Mouse (Mus musculus) kidney, adult 8-10 months (tissue): ENCODE data around the gene Nrxn1.

Experiments used
- DNase-seq, 2 experiments: peaks; one replicate each; pipeline ENCODE4 v3.0.0; 2022

The Nrxn1 gene

DNA sequence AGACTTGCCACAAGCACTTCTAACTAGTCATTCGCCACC, at the start of gene Nrxn1:
Gene Nrxn1 (minus strand): TSS at position 30 of the 39 bp plus-strand sequence.
- no peak for DNase-seq

DNA sequence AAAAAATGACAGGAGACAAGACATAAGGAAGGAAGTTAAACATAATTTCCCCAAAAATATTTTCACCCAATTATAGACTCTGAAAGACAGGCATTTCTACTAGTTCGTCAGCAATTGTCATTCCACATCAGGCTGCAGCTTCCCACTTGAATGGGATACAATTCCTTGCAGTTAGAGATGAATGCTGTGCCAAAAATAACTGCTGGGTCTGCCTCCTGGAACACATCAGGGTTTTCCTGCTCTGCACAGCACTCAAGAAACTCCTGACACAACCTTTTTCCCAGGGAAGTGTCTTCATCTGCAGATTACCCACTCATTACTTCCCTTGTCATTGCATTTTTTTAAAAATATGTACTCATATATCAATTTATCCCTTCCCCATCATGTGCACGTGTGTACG, 44.0 kb upstream of the Nrxn1 start:
- DNase-seq, result no peak

DNA sequence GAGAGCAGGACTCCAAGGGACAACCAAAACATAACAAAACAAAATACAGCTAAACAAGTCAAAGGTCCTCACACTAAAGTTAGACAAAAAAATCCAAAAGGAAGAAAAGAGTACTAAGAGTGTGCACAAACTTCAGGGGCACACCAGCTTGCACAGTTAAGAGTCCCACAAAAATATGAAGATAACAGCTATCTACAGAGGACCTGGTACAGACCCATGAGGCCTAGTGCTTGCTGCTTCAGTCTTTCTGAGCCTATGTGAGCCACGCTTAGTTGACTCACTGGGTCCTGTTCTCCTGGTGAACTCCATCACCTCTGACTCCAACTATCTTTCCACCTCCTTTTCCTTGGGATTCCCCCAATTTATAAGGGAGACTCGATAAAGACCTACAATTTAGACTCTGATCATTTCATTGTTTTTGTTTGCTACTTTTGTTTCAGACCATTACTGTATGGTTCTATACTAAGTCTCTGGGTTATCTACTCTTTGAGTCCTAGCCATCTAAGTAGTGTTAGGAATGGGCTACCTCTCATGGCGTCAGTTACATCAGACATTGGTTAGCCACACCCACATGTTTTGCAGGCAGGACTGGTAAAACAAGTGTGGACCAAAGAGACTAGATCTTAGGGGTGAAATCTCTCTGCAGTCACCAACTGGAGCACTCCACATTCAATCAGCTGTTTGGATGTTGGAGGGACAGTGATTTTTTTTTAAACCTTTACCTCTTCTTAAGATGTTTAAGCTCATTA, 20.2 kb upstream of the Nrxn1 start:
- DNase-seq, result no peak

DNA sequence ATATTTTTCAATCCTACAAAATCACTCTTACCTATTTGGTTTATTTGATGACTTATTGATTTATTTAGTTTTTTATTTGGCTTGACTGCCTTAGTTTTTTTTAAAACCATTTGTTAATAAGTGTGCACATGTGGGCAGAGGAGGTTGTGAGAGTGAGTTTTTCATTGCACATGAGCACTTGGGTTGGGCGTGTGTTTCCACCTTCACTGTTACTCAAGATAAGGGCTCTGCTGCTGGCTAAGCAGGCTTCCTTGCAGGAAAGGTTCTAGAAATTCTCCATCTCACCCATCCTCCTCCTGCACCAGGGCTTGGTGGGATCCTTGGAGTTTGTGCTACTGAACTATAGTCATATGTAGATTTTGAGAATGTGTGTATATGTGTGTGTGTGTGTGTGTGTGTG, 19.2 kb upstream of the Nrxn1 start:
- DNase-seq, result no peak

DNA sequence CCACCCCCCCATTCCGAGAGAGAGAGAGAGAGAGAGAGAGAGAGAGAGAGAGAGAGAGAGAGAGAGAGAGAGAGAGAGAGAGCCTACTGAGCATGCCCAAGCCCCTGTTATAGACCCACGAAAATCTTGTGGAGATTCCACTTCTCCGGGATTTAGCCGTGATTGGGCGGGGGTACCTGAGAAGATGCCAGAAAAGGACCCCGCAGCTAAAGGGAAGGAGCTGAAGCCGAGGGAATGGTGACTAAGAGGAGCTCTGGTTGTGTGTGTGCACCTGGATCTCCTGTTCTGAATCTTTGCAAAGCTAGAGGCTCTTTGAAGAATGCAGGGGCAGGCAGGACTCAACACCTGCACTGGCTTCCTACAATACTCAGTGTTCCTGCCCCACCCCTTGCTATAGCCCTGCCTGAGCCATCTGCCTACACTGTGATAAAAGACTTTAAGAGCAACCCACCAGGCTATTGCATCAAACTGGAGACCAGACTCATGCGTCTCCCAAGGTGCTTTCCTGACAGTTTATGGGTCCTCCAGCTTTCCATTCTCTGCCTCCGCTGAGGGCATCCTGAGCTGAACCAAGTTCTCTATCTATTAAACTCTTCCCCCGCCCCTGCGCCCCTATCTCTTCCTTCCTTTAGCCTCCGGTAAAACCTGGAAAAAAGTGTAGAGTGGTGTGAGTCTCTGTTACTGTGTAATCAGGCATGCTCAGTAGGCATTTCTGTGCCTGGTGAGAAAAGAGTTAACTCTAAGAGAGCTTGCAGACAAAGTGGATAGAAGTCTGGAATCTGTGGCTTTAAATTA, 407 bp upstream of the Nrxn1 start:
- DNase-seq, result no peak

DNA sequence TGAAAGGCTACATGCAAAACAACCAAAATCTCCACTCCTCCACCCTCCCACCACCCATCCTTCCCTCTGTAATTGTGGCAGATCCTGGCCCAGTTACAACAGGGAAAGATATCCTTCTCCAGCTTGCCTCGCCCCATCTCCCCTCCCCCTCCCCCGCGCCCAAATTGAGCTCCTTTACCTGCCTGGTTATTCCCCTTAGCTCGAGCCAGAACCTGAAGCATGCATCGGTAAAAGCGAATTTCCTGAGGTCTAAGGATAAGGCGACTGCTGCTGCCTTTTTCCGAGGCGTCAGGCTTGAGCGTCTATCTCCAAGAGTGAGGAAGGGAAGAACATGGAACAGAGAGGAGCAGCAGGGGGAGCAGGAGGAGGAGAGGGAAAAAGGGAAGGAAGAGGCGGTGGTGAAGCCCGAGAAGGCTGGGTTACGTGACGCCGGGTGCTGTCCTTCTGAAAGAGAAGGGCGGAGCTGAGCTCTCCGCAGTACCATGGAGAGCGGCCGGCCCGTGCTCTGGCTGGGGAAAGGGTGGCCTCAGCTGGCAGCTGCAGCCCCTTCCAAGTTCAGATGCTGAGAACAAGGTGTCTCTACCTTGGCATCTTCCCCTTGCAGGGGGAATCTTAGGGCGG, 340 bp downstream of the Nrxn1 start:
- DNase-seq, result peak in 1 of 2 experiments; percentile 11

DNA sequence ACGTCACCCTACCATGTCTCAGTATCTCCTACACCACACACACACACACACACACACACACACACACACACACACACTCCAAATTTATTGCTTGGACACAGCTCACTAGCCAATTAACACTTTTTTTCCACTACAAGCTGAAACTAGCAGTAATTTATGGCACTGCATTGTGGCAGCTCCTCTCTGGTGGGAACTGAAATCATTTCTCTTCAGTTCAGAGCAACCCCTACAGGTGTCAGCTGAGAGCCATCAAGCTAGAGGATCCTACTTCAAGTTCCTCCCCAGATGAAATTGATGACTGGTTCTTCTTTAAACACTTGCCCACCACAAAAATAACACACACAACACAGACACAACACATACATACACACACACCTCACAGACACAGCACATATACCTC, 2.2 kb downstream of the Nrxn1 start:
- no peak for DNase-seq

DNA sequence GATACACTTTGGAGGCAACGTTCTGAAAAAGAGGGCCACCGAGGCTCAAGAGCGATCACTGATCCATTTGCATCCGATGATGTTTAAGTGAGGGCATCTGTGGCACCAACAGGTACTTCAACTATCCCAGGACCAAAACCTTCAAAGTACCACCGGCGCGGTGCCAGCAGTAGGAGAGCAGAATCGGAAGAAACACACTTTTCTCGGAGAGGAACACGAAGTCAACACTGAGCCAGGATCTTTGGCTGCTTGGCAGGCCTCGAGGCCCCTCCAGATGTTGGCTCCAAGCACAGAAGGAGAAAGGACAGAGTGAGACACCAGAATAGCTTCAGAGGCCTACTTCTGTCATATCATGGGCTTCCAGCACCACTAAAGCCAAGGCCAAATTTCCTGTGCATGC, 3.9 kb downstream of the Nrxn1 start:
- DNase-seq, result no peak

DNA sequence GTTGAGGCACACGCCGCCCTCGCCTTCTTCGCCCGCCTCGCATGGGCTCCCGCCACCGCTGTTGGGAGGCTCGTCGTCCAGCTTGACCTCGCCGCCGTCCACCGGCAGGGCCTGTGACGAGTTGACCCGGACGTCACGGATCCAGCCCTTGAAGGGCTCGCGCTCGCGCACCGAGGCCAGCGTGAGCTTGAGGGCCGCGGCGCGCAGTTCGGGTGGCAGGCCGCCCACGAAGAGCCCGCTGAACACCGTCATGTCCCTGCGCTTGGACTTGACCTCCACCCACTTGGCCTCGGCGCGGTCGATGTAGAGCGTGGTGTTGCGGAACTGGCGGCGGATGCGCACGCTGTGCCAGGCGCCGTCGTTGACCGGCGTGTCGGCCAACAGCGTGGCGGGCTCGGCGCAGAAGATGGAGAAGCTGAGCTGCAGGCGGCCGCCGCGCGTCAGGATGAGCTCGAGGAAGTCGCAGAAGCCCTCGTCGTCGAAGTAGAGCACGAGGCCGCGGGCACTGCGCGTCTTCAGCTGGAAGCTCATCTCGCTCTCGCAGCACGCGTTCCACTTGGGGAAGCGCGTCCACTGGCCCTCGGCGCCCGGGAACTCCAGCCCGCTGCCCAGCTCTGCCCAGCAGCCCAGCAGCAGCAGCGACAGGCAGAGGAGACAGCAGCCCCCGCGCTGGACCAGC, 4.7 kb downstream of the Nrxn1 start:
- DNase-seq, result no peak

DNA sequence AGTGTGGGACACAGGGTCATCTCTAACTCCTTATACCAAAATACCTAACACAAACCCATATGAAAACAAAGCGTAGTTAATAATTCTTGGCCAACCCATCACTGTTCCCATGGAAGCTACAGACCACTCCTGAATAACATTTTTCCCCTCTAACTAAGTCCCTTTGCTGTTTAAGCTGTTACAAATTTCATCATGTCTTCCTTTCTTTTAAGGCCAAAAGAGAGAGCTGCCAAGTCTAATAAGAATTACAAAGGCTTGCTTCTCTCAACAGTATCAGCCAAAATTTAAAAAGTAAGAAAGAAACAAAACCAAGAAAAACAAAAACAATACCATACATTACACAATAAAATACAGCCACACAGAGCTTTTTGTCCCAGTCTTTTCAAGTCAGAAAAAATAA, 6.5 kb downstream of the Nrxn1 start:
- no peak for DNase-seq

DNA sequence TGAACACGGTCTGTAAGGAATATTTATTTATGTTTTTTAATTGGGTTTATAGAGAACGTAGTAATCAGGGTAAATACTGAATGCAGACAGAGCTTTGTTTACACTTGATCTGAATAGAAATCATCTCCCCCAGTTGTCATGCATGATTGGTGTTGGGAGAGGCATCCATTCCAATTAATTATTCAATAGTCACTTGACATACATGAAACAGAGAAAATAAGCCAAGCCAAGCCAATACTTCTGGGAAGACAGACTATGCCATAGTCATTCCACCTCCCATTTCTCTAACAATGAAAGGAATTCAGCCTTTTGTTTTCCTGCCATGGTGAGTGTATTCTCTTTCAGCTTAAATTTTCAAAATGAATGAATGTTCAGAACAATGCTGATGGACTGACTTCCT, 7.5 kb downstream of the Nrxn1 start:
- DNase-seq, result no peak

DNA sequence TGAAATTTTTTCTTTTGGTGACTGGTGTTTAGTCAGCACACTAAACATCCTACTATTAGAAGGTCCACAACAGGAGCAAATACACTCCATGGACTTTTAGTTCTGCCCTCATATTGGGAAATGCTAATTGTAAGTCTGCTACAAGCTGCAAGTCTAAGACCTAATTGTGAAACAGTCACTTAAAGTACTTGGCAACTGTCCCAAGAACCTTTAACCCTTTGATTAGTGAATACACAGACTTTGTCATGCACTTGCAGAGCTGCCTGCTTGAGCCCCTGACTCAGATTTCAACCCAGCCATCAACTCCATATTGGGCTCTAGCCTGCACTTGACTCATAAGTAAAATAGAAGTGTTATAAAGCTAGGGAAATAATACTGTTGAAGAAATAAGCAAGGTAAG, 13.8 kb downstream of the Nrxn1 start:
- no peak for DNase-seq

DNA sequence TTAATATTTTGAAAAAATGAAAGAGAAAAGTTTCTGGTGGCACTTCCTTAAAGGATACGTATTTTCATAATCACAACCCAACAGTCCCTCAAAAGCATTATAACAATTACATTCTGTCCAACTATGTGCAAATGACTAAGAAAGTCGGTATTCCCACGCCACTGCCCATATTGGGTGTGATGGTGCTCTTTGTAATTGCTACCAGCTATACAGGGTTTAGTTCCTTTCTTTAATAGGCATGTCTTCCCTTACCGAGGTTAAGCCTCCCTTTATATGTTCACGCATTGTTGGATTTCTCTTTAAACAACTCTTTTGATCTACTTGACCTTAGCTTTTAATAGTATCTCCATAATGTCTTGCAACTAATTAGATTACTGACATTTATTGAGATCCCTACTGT, 18.1 kb downstream of the Nrxn1 start:
- DNase-seq, result no peak

DNA sequence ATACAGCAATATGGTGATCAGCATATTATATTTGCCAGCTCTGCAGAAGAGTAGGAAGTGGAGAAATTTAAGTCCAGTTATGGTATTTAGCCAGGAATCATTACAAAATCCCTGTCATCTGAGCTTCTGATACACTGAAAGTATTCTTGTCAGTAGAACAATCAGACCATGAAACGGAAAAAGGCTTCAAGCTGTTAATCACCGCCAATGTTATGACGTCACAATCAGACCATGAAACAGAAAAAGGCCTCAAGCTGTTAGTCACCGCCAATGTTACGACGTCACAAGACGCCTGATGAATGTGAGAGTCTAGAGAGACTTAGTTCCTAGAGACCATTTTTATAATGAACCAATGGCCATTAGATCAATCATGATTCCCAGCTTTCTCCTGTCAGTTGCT, 59.4 kb downstream of the Nrxn1 start:
- no peak for DNase-seq

DNA sequence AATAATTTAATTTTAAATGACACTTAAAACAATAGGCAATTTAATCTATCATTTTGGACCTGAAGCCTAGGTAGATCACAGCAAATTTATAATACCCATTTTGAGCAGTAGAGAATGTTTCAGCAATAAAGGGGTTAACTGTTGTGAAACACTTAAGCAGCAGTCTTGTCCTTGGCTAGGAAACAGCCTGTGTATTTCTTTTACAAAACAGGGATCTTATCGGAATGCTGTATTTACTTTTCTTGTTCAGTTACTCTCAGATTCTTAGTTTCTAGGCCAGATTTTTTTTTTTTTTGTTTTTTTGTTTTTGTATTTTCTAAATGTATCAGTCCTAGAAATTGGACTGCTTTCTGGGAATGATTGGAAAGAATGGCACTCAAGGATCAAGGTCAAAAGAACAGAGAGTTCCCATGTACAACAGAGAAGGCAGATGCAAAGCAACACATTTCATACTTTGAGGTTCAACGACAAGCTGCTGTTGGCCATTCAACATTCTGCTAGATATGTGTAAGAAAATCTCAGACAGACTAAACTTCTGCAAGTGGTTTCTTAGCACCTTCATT, 67.7 kb downstream of the Nrxn1 start:
- no peak for DNase-seq

DNA sequence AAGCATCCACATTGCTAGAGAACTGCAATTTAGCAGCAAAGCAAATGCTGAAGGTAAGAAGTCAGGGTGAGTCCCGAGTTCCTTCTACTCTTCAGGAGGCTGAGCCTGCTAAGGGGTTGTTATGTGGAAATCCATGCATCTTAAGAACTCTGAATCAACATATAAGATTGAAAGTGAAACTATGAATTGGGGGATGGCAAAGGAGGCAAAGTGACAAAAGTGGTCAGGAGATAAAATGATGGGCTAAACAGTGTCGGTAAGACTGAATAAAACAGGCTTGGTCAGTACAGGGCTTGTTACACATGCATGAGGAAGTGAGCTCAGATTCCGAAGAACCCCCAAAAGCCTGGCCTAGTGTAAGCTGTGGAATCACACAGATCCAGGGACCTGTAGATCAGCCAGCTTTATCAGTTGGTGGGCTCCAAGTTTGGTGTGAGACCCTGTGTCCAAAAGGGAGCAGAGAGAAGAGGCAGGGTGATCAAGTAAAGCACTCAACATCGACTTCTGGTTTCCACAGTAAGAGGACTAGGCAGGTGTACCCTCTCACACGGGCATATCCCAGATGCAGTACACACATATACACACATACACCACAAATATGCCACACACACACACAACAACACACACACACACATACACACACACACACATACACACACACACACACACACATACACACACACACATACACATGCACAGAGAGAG, 85.3 kb downstream of the Nrxn1 start:
- no peak for DNase-seq

DNA sequence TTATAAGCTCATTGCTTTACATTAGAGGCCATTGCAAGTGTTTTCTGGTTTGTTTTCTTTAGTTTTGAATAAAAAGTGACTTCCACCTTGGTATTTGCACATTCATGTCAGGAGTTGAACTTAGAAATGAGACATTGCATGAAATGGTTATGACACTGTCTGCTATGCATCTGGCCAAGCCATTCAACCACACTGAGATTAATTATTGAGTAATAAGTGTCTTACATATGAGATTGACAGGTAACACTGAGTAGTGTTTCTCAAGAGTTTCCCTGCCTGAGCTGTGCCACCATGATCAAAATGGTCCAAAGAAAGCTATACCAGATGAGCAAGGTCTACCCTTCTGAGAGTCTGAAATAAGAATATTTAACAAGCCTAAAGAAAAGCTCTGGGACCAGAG, 92.5 kb downstream of the Nrxn1 start:
- DNase-seq, result no peak

DNA sequence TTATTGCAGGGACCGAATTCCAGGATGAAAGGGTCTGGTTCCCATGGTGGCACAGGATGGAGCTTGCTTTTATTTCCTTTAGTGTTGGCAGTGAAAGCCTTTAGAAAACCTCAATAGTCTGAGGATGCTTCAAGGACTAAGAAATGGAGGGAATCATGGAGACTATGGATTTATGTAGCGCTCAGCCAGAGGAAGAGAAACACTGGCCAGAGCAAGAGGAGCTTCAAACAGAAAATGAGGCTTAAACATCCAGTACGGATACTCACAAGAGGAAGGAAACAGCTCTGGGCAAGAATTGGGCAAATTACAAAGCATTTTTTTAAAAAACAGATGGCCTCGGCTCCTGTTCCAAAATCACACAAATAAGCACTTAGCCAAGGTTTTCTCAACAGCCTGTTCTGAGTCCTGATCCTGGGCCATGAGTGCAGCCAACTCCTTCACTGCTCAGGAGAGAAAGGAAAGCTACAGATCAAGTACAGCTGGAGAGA, 93.2 kb downstream of the Nrxn1 start:
- no peak for DNase-seq

DNA sequence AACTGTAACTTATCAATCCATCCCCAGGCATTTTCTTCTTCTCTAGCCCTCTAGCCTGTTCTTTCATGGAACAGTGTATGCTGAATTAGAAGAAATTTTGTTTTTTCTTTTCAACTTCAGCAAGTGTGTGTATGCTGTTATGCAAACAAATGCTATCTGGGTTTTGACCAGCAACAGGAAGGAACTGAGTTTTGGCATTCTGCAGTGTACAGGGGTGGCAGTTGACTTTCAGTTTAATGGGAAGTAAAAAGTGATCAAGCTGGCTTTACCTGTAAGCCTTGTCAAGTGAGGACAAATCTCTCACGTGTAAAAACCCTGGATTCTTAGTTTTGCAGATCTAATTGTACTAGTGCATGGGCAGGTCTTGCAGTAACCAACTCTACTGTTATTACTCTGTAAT, 95.2 kb downstream of the Nrxn1 start:
- no peak for DNase-seq

DNA sequence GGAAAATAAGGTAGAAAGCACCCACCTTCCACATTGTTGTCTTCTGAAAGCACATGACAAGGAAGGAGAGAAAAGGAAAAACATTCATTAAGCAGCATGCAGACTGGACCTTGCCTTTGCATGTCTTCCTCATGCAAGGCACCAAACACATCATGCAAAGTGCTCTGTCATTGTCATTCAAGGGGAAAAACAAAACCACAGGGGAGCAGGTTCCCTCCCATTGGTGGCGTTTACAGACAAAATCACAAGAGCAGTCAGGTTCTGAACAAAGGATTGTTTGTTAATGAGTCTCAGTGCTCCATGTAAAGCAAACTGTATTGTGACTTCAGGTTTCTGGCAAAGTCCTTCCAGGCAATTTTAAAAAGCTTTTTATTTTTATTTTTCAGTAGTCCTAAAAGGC, 97.4 kb downstream of the Nrxn1 start:
- DNase-seq, result no peak

DNA sequence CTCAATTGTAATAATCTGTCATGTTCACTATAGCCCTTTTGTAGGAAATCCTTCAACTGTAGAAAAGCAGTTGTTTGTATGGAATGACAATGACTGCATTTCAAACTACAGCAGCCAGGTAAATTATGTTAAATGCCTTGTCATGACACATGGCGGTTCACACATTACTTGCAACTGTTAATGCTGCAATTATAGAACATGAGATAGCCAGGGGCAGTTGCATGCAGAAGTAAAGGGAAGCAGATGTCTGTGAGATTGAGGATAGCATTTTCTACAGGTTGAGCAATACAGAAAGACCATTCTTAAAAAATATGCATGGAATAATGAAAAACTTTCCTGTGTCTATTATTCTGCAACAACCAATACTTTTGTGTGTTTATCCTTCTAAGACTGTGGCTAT, 98.6 kb downstream of the Nrxn1 start:
- no peak for DNase-seq

DNA sequence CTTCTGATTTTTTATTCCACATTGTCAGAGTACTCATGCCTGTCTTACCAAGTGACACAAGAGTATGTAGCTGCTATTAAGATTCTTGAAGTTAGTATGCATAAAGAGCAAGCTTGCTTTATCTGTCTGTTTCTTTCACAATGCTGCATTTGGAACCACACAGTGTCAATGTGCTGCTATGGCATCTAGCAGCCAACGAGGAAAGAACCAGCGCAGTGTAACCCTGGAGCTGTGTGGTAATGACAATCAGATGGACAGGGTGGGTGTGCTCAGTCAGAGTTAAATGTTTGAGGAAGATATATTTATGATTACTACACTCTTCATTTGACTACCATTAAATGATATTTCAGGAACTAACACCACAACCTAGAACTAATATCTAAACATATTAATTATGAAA, 102.1 kb downstream of the Nrxn1 start:
- DNase-seq, result no peak

DNA sequence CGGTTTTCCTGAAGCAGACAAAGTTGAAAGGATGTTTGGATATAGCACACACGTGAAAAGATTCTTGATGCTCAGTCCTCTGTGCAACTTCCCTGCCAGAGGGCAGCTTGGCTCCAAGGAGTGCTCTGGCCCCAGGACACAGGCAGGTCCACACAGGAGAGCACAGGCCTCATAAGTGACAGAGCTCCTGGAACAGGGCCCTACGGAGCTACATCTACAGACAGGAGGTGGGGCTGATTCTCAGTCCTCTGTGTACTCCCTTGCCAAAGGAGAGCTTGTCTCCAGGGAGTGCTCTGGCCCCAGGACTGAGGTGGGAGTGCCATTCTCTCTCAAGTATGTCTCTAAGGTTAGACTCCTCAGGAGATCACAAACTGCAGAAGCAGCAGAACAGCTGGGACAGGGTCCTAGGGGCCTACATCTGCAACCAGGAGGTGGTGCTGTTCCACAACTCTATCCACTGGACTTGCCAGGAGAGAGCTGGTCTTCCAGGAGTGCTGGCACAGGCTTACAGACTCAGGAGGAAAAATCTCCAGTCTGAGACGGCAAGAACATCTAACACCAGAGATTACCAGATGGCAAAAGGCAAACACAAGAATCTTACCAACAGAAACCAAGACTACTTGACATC, 129.9 kb downstream of the Nrxn1 start:
- DNase-seq, result no peak
